Mouse (Mus musculus): ENCODE results near the gene Taar6.

Taar6 gene

DNA sequence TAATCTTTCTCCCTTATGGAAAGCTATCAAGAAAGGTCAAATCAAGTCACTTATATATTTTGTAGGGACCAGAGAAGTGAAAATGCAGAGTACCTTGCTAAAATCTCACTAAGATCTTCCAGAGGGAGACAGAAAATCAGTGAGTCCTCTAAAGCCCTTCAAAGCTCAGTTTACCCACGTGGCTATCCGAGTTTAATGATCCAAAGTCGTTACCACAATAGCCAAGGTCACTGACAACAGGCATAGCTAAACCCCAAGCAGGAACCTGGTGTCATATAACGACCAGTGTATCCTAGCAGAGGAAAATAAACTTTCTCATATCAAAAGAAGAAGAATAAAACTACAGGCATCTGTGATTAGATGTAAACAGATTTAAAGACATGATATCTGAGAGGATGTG is 47.8 kb downstream of the Taar6 start:
- DNase-seq (ENCODE audit: extremely low spot score), result no peak

All from embryo, embryonic 9.5 days (tissue).